Mouse (Mus musculus) thymus, adult 2 months (tissue): ENCODE measurements around the gene Trim72.

Source experiments
- CTCF ChIP-seq: fragments of 200-500 bp; IDR thresholded peaks from 2 replicates; pipeline ENCODE4 v1.5.1; 2012; ENCODE audit warnings: mild to moderate bottlenecking, control low read depth, low read length, moderate library complexity, borderline replicate concordance; ENCODE audit not compliant: control insufficient read depth, poor library complexity, insufficient read depth; ENCODE audit errors: extremely low read depth
- POLR2A ChIP-seq: fragments of 200-500 bp; IDR thresholded peaks from 2 replicates; pipeline ENCODE4 v1.6.1; 2012; ENCODE audit warnings: mild to moderate bottlenecking, low read length, control low read depth, moderate library complexity; ENCODE audit not compliant: control insufficient read depth, poor library complexity, insufficient read depth; ENCODE audit errors: extremely low read depth

- no peak for TF ChIP-seq CTCF
- TF ChIP-seq POLR2A = no peak
These were observed 14.5 kb downstream of the Trim72 start for GRCm38 (mm10) chr7:128018275-128018674.
